Comparison of ENCODE assay signal across 15 mouse cellular contexts in genomic region chr2:91116842-91117241, GRCm38 (mm10). TPM values are rescaled to one million over a fixed set of nuclear protein-coding genes. Genes with fewer than 3 reads are reported as not detected.
"Had no signal": no experiment of that assay in that cellular context is flagged by ENCODE, and none has a peak within 500 bp of the region (broad histone marks: within the 10 kb centered on the region; RNA-seq: fewer than 3 reads in every experiment).

No protein-coding gene starts in this region.

- H3K27ac ChIP-seq: layer of hippocampus, adult 2 months; limb, embryonic 10.5 days; liver, embryonic 15.5 days; midbrain, embryonic 10.5 days; neural tube, embryonic 15.5 days had no signal

- H3K4me3 ChIP-seq: layer of hippocampus, adult 2 months; limb, embryonic 10.5 days; liver, embryonic 15.5 days; midbrain, embryonic 10.5 days; myocyte; neural tube, embryonic 15.5 days had no signal

- DNase-seq: kidney, postnatal 10 days; kidney, postnatal 4 days; lung, embryonic 14.5 days; lung, postnatal 10 days; lung, postnatal 4 days; midbrain, embryonic 14.5 days; right cerebral cortex, adult 18-20 months; right cerebral cortex, postnatal 25 days had no signal

- H3K36me3 ChIP-seq: limb, embryonic 10.5 days; midbrain, embryonic 10.5 days; neural tube, embryonic 15.5 days had no signal

- H3K9ac ChIP-seq: liver, embryonic 15.5 days; lung, embryonic 14.5 days; neural tube, embryonic 15.5 days had no signal

- H3K4me2 ChIP-seq: liver, embryonic 11.5 days; liver, embryonic 15.5 days; lung, embryonic 14.5 days; neural tube, embryonic 15.5 days had no signal

- H3K9me3 ChIP-seq: limb, embryonic 10.5 days; liver, embryonic 15.5 days; midbrain, embryonic 10.5 days; neural tube, embryonic 15.5 days had no signal

RNA-seq across cellular contexts. Expression of gene Mybpc3, which starts 1.1 kb away (rescaled TPM):
- polyA plus RNA-seq: midbrain, embryonic 14.5 days; neural tube, embryonic 15.5 days had no signal
